Mouse (Mus musculus): ENCODE measurements around the gene Hip1r.

Gene Hip1r

DNA sequence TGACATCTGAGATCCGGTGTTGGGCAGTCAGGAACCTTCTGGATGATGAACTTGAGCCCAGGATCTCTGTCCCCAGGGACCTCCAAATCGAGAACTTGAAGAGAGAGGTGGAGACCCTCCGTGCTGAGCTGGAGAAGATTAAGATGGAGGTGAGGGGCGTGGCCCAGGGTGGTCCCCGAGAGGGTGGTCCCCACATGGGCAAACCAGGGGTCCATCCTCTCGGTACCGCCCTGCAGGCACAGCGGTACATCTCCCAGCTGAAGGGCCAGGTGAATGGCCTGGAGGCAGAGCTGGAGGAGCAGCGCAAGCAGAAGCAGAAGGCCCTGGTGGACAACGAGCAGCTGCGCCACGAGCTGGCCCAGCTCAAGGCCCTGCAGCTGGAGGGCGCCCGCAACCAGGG, 23.3 kb downstream of the Hip1r start:
- DNase-seq (ENCODE audit: low spot score), result no peak

DNA sequence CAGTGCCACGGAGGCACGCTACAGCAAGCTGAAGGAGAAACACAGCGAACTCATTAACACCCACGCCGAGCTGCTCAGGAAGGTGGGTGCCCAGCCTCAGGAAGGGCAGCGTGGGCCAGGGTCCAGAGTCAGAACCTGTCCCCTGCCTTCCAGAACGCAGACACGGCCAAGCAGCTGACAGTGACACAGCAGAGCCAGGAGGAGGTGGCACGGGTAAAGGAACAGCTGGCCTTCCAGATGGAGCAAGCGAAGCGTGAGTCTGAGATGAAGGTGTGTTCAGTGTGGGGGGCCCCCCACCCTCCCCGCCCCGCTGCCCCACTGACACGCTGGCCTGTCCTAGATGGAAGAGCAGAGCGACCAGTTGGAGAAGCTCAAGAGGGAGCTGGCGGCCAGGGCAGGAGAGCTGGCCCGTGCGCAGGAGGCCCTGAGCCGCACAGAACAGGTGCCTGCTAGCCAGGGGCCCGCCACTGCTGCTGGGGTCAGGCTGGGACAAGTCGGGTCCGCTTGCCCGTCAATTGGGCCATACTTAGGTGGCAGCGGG, 23.9 kb downstream of the Hip1r start:
- DNase-seq (ENCODE audit: low spot score), result no peak

- no peak for DNase-seq (ENCODE audit: low spot score)
Measured at GRCm38 (mm10) chr5:123997811-123998210, 24.4 kb downstream of the Hip1r start.

DNA sequence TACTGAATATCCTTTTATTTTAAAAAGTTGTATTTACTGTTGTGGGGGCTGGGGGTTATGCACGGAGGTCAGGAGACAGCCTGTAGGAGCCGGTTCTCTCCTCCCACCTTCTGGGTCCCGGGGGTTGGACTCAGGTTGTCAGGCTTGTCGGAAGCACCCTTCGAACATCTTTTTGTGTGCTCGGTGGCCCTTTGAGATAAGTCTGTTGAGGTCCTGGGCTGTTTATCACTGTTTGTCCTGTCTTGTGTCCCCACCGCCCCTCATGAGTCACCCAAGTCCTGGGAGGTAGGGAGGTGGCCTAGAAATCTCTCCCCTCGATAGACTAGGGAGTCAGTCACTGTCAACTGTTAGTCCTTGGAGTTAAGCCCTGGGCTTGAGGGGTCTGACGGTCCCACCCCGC, 24.9 kb downstream of the Hip1r start:
- no peak for DNase-seq (ENCODE audit: low spot score)

DNA sequence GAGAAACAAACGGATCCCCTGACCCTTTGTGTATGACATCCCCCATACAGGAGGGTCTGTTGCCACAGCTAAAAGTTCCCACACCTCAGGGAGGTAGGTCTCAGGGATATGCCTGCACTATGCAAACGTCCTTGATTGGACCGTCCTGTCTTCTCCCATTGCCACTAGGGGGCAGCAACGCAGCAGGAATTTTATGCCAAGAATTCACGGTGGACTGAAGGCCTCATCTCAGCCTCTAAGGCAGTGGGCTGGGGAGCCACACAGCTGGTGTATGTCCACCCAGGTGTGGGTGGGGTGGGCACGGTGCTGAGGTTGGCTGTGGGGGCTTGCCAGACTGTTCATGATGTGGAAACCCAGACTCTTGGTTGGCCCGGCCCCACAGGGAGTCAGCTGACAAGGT, 27.4 kb downstream of the Hip1r start:
- peak; percentile 94 for DNase-seq (ENCODE audit: low spot score)

- DNase-seq (ENCODE audit: low spot score), result no peak
Measured at GRCm38 (mm10) chr5:124001274-124001673, 27.8 kb downstream of the Hip1r start.

DNA sequence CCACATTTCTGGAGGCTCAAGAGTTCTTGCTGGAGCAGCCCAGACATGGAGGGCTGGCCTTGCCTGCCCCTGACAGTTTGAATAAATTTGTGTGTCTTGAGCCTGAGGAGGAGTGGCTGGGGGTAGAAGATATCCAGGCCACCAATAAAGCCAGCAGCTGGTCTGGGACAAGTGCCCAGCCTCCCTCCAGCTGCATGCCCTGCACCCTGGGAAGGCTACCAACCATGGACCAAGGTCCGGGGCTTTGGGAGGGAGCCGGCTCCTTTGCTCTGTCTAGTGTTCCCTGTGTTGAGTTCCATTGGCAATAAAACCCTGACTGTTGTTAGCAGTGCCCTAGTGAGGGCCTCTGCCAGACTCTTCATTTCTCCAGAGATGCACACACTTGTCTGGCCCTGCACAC, 29.4 kb downstream of the Hip1r start:
- DNase-seq (ENCODE audit: low spot score), result no peak

DNA sequence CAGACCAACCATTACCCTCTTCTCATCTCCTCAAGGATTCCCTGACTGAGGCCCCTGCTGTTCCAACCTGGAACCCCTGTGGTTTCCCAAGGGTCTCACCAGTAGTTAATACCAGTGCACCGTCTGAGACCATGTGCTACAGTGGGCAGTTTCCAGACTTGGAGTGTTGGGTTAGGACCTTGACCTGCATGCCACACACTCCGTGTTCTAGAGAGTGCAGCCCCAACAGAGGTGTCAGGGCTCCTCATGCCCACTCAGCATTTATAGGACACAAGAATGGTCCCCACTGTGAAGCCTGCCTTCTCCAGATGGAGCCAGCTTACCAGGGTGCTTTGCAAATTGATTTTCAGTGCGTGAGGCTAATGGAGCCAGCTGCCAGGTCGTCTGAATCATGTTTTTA, 29.9 kb downstream of the Hip1r start:
- DNase-seq (ENCODE audit: low spot score), result no peak

- no peak for DNase-seq (ENCODE audit: low spot score)
Measured at GRCm38 (mm10) chr5:124004356-124005150, 31.1 kb downstream of the Hip1r start.

DNA sequence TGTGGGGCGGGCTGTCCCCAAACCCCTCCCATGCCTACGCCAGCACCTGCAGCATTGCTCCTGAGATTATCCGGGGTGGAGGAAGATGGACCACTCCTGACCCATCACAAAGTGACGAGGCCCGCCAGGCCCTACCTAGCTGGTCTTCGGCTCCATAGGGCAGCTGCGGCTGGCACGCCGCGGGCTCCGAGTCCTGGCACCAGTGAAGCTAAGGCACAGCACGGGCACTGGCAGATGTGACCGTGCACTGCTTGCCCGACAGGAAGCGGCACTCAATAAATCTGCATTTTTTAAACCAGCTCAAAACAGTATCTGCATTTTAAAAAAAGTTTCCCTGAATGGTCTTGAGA, 31.7 kb downstream of the Hip1r start:
- DNase-seq (ENCODE audit: low spot score), result no peak

GRCm38 (mm10) chr5:124005591-124005990, 32.2 kb downstream of the Hip1r start:
- no peak for DNase-seq (ENCODE audit: low spot score)

DNA sequence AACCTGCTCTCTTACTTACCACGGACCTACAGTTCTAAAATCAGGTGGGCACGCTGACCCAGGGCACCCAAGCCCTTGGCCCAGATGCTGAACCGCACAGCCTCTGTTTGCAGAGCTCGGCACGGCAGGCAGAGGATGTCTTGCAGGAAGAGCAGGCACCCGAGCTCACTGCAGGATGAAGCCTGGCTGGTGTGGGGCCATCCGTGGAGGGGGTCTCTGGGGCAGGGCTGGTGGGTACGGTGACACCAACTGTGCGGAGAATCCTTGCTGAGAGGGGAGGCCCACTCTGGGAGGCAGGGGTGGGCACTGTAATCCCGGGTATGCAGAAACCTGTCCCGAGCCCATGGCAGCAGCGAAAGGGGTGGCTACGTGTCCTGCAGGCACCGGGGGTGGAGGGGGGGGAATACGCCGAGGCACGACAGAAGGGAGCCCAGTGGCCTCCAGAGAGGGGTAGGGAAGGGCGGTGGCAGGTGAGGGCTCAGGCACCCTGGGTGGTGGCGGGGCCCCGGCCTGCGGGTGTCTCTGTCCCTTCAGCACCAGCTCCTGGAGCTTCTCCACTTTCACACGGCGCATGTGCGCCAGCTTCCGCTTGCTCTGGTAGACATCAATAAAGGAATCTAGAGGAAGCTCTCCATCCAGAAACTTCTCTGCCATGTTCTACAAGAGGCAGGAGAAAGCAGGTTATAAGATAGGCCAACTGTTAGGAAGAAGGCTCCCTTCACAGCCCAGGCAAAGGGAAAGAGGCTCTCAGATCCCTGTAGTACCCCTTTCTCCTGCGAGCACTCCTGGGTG, 32.9 kb downstream of the Hip1r start:
- DNase-seq (ENCODE audit: low spot score), result no peak

- no peak for DNase-seq (ENCODE audit: low spot score)
Measured at GRCm38 (mm10) chr5:124006891-124007491, 33.6 kb downstream of the Hip1r start.

DNA sequence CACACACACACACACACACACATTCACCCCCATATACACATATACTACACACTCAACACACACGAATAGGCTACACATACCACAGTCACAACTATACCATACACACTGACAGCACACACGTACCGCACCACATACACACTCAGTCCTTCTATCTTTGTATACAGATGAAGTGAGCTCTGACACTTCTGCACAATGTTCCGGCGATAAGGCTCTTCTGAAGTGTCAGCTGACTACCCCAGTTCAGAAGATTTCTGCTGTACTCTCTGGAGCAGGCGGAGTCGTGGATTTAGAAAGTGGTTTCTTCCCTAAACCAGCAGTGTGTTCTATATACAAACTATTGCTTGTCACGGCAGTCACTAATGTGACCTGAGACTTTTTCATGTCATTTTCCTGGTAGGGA, 36.6 kb downstream of the Hip1r start:
- DNase-seq (ENCODE audit: low spot score), result no peak

- DNase-seq (ENCODE audit: low spot score), result peak; percentile 63
Measured at GRCm38 (mm10) chr5:124010910-124011655, 37.7 kb downstream of the Hip1r start.

- DNase-seq (ENCODE audit: low spot score), result no peak
Measured at GRCm38 (mm10) chr5:124011927-124012326, 38.5 kb downstream of the Hip1r start.

GRCm38 (mm10) chr5:124012885-124013284, 39.5 kb downstream of the Hip1r start:
- no peak for DNase-seq (ENCODE audit: low spot score)

DNA sequence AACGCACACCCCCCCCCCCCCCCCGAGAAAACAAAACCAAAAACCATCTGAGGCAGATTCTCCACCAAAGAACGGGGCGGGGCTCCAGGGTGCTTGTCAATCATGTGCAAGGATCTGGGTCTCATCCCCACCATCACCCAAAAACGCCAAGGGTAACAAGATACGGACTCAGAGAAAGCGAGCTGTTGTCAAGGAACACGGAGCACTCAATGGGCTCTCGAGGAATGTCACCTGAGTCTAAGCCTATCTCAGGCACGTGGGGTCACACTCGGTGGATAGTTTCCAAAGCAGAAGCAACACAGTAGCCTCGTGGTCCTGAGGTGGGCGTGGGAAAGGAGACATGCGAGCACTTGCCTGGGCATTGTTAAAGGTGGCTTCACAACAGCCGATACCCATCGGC, 40.3 kb downstream of the Hip1r start:
- no peak for DNase-seq (ENCODE audit: low spot score)

- DNase-seq (ENCODE audit: low spot score), result no peak
Measured at GRCm38 (mm10) chr5:124014180-124014579, 40.8 kb downstream of the Hip1r start.

- DNase-seq (ENCODE audit: low spot score), result no peak
Measured at GRCm38 (mm10) chr5:124014791-124015251, 41.4 kb downstream of the Hip1r start.

GRCm38 (mm10) chr5:124015727-124016126, 42.3 kb downstream of the Hip1r start:
- no peak for DNase-seq (ENCODE audit: low spot score)

DNA sequence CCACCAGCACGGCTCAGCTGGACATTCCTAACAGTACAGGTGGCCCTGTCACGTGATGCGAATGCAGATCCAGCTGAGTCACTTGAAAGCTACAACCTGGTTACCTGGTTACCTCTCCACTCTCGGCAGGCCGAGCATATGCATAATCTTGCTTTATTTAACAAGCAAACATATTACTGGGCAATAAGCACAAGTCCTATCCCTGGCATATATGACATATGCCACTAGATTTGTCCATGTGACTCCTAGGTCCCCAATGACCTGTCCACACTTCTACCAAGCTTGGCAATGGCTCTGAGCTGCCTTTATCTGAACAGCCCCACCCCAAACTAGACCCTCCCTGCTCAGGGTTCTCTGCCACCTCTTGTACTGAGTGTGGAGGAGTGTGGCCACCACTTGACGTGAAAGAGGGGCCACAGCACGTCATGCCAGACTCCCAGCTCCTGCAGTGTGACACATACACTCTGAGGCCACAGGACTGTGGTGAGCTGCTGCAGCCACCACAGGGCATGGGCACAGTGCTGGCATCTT, 42.9 kb downstream of the Hip1r start:
- DNase-seq (ENCODE audit: low spot score), result no peak
